Mouse (Mus musculus): ENCODE results near the gene Cavin3.

DNA sequence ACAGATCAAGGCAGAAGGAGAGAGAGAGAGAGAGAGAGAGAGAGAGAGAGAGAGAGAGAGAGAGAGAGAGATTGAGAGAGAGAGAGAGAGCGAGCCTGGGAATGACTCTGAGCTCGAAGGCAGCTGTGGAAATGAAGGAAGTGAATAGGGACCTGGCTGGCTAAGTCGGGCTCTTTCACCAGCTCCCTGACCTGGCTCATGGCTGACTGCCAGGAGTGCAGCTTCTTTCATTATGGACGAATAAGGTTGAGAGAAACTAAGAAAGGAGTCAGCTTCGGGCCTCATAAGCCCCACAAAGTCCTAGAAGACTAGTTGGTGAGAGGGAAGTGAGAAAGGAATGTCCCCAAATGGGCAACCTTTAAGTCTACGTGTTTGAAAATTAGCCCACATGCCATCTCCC lies 38.1 kb upstream of the Cavin3 start:
- TF ChIP-seq GATA1 (IDR thresholded peaks at IDR 0.05; ENCODE audit: low read length) (no peak), TAL1 (IDR thresholded peaks at IDR 0.05; ENCODE audit: low read length) (no peak)

Data from erythroblast, embryonic 14.5 days (primary cell).